ENCODE assay signal across 12 mouse cellular contexts in the genomic region with DNA sequence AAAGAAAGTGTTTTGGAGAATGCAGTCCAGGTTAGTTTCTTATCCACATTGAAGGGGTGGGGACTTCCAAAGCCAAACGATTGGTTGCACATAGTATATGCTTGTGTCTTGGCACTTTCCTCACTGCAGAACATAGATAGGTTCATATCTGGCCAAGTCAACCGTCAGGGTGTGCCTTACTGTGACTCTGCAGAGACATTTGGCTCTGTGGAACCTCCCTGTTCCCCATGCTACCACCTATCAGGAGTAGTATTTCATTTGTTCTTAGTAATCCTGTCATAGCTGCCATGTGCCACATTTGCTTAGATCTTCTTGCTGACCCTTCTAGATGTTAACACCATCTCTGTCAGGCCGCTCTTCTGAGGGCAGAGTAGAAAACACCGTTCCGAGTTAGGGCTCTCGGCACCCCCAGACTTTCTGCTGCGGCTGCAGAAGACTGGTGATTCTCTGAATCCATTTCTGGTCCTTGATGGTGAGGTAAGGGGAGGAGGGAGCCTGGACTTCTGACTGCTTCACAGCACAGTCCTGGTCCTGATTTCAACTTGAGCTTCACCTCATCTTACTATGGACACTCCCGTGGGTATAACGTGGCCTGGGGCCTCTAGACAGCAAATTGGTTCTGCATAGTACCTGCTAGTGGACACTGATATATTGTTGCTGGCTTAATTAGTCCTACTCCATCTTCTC. TPM values are rescaled to one million over a fixed set of nuclear protein-coding genes. Genes with fewer than 3 reads are reported as not detected.
A peak's percentile ranks its signal among the peaks of the same experiment; 100 is the strongest.
DNase-seq lines count a peak whose midpoint lies in the region; ATAC-seq lines count a peak whose summit lies in the region.
"Had no signal": no experiment of that assay in that cellular context is flagged by ENCODE, and none has a peak within 500 bp of the region (broad histone marks: within the 10 kb centered on the region; RNA-seq: fewer than 3 reads in every experiment).

No protein-coding gene starts in this region.

- H3K27me3 ChIP-seq in heart, embryonic 16.5 days (ENCODE audit: control insufficient read depth, insufficient read depth, low read length), result no peaks in the 10 kb centered on the region
- H3K27me3 ChIP-seq in intestine, embryonic 16.5 days (replicated peaks; ENCODE audit: control insufficient read depth, insufficient read depth, low read length), result no peaks in the 10 kb centered on the region
- H3K27me3 ChIP-seq: CH12.LX; hindbrain, embryonic 13.5 days had no signal

- peak overlapping the region; percentile 65 for H3K27ac ChIP-seq in heart, embryonic 16.5 days (ENCODE audit: low read length)
- peak overlapping the region; percentile 66 for H3K27ac ChIP-seq in intestine, embryonic 16.5 days (ENCODE audit: low read length)
- H3K27ac ChIP-seq: hindbrain, embryonic 13.5 days had no signal

- H3K9me3 ChIP-seq in heart, embryonic 16.5 days (replicated peaks; ENCODE audit: control insufficient read depth, low read length), result peaks cover 2% of the 10 kb centered on the region
- no peaks in the 10 kb centered on the region for H3K9me3 ChIP-seq in intestine, embryonic 16.5 days (ENCODE audit: control insufficient read depth, low read length)
- H3K9me3 ChIP-seq: hindbrain, embryonic 13.5 days had no signal

- no peak overlapping the region for H3K4me3 ChIP-seq in heart, embryonic 16.5 days (ENCODE audit: low read length)
- peak overlapping the region; percentile 5; the same call in 1 of the 2 replicates for H3K4me3 ChIP-seq in intestine, embryonic 16.5 days (ENCODE audit: low read length)
- H3K4me3 ChIP-seq: hindbrain, embryonic 13.5 days; megakaryocyte, embryonic 14.5 days had no signal

- H3K9ac ChIP-seq in heart, embryonic 16.5 days (ENCODE audit: low read length), result no peak overlapping the region
- H3K9ac ChIP-seq in intestine, embryonic 16.5 days (ENCODE audit: low read depth, low read length), result no peak overlapping the region
- H3K9ac ChIP-seq: hindbrain, embryonic 13.5 days had no signal

- H3K4me2 ChIP-seq in heart, embryonic 16.5 days (ENCODE audit: low read depth, low read length), result peak overlapping the region; percentile 12; the same call in 1 of the 2 replicates
- H3K4me2 ChIP-seq in intestine, embryonic 16.5 days (ENCODE audit: low read depth, low read length), result peak overlapping the region; percentile 22; the same call in 1 of the 2 replicates
- H3K4me2 ChIP-seq: hindbrain, embryonic 13.5 days had no signal

- DNase-seq in heart, adult 8-10 months (ENCODE audit: low spot score), result no peak
- peak; percentile 46 for DNase-seq in c-Kit-positive CD71-negative TER-119-negative erythroid progenitor cells, embryonic 14.5 days (ENCODE audit: low read depth)
- DNase-seq in skeletal muscle tissue, adult 2 months (ENCODE audit: low read depth, low spot score), result peak; percentile 9
- no peak for DNase-seq in cerebellum, adult 11-12 months
- DNase-seq in gastrocnemius, postnatal 36 days, result no peak
- DNase-seq in kidney, adult 18-20 months, result no peak
- DNase-seq: cerebellum, adult 9-10 months had no signal

- WGBS in heart, embryonic 16.5 days, result 57% methylated on average over 9 of the region's 9 CpGs
- 72% methylated on average over 9 of the region's 9 CpGs for WGBS in intestine, embryonic 16.5 days

- peak; percentile 56 for ATAC-seq in heart, embryonic 16.5 days (replicated peaks; ENCODE audit: extremely low read depth, insufficient read depth, low FRiP score)
- peak; percentile 95 for ATAC-seq in intestine, embryonic 16.5 days

- 0 out of 2 replicates have a peak, but pooled peaks cover 5% of the 10 kb centered on the region for H3K4me1 ChIP-seq in heart, embryonic 16.5 days (ENCODE audit: control insufficient read depth, insufficient read depth, low read length)
- H3K4me1 ChIP-seq in intestine, embryonic 16.5 days (ENCODE audit: control insufficient read depth, insufficient read depth, low read length), result peaks cover 3% of the 10 kb centered on the region; the same call in 1 of the 2 replicates
- H3K4me1 ChIP-seq: hindbrain, embryonic 13.5 days; megakaryocyte, embryonic 14.5 days had no signal

- intact Hi-C loops in gastrocnemius, postnatal 36 days (cut with DNase I), result no loop called here

- no peaks in the 10 kb centered on the region for H3K36me3 ChIP-seq in heart, embryonic 16.5 days (ENCODE audit: control insufficient read depth, insufficient read depth)
- no peaks in the 10 kb centered on the region for H3K36me3 ChIP-seq in intestine, embryonic 16.5 days (ENCODE audit: control insufficient read depth, insufficient read depth, low read length)
- H3K36me3 ChIP-seq: hindbrain, embryonic 13.5 days had no signal

RNA-seq across cellular contexts. Expression of a gene that starts 34.3 kb away (rescaled TPM):
- 7.9 and 8.0 TPM in 2 replicates for polyA plus RNA-seq in heart, embryonic 16.5 days (2015; fragmentation: Nextera tagmentation; extraction: Ambion mirVana)
- 1 to 10 TPM; 3.1 to 4.4 (median 3.9) TPM for total RNA-seq in heart, adult 8-10 months (2022)
- polyA plus RNA-seq in intestine, embryonic 16.5 days (2015; fragmentation: Nextera tagmentation; extraction: Ambion mirVana), result 3.0 and 8.9 TPM in 2 replicates
- 1 to 10 TPM; 2.8 to 3.4 TPM for total RNA-seq in gastrocnemius, postnatal 36 days (2021)

Comparison
In these comparisons a context has a peak if more than half of its experiments do, and no peak if none do; other contexts are left out.
1. DNase-seq: peak in c-Kit-positive CD71-negative TER-119-negative erythroid progenitor cells, embryonic 14.5 days (single experiment) and skeletal muscle tissue, adult 2 months (single experiment); none in heart, adult 8-10 months (single experiment), cerebellum, adult 11-12 months (single experiment), gastrocnemius, postnatal 36 days (0 of 2) and kidney, adult 18-20 months (single experiment).